Mouse (Mus musculus) cerebellum, adult 8-10 months (tissue): ENCODE results near the gene Mettl27.

Experiments
- DNase-seq: peaks from one replicate; pipeline ENCODE4 v3.0.0; 2022

Gene Mettl27

GRCm38 (mm10) chr5:134989741-134990140 is 57.6 kb downstream of the Mettl27 start:
- no peak for DNase-seq
